Mouse (Mus musculus): ENCODE results near the gene Kcnq1.

The Kcnq1 gene

DNA sequence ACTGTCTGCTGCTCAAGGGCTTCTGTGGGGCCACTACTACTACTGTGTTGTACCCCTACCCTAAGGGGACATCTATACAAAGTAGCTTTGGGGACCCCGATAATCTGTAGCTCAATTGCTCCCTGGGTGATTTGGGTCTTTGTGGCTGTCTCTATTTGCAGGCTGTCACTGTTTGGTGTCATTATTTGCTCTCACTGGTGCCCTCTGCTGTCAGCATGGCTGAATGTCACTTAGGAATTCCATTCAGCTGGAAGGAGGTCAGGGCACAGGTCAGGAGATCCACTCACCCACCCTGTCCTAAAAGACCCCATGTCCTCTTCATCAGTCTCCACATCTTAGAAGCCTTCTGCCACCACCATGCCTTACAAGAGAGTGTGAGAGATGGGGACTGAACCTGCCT lies 32.6 kb downstream of the Kcnq1 start:
- DNase-seq (ENCODE audit: low spot score): no peak

DNA sequence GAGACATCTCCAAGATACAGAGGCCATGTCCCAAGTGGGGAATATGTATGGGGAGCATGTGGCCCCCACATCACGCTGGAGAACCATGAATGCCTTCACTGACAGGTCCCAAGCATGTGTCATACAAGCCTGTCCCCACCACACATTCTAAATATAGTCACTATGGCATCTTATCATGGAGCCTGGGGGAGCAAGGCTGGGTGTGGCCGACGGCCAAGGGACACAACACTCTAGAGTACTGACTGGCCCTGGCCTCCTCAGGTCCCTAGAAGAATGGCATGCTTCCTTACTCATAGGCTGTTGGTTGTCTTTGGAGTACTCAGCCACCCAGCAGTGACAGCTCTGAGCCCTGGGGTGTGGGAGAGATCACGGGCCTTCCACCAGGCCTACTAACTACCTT lies 33.8 kb downstream of the Kcnq1 start:
- DNase-seq (ENCODE audit: low spot score): no peak

DNA sequence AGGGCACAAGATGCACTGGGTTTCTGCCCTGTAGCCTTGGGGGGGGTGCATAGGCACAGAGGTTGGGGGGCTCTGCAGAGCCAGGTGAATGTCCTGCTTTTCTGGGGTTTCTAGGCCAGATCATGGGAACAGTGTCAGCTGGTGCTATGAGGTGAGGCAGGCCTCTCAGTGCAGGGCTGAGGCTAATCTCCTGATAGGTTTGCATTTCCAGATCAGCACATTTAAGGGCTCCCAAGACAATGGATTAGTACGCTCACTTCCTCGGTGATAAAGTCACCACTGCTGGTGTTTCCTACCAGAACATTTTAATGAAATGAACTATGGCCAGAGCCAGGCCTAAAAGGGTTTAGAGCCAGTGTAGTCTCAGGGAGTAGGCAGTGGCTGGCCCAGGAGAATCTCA lies 36.5 kb downstream of the Kcnq1 start:
- DNase-seq (ENCODE audit: low spot score): no peak

DNA sequence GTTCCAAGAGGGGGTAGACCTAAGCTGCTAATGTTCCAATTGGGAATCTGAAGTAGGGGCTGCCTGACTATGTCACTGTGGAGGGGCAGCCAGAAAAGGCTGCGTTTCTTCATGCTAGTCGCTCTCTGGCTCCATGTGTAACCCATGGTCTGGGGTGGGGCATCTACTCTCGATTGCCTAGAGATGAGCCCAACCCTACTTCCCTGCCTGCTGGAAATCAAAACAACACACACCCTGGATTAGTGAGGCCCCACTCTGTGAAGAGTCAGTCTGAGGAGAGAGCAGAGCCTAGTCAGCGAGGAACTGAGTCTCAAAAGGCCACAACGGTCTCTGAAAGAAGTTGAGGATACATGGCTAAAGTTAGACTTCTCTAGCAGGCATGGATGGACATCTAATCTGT lies 40.9 kb downstream of the Kcnq1 start:
- no peak for DNase-seq (ENCODE audit: low spot score)

DNA sequence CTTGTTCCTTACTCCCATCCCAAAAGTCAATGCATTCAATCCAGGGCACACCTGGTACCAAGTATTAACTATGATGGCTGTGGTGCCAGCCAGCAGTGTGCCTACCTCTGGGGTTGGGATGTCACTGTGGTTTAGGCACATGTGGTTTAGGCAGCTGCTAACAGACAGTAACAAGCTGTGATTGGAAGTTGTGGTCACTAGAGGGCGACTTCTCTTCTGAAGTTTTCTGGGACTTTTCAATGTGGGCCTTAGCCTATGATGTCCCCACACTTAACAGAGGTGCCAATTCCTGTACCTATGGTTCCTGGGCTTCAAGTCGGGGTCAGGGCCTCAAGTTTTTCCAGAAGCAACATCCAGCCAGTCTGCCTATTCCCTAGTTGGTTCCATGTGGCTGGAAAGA lies 45.0 kb downstream of the Kcnq1 start:
- no peak for DNase-seq (ENCODE audit: low spot score)

DNA sequence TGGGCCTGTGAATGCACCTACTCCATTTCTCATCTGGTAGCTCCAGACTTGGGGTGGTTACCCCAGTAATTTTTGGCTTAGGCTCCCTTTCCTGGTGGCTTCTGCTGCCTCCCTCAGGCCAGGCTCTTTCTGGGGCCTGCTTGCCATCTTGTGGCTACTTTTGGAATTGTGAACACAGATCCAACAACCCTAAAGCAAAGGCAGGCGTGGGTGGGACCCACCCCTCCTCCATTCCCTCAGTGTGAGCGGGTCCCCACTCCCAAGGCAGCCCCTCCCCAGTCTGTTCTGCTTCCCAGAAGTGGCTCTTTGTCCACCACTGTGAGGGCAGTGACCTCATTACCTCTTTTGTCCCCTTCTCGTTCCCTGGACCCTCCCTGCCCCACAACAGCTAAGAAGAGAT lies 46.2 kb downstream of the Kcnq1 start:
- no peak for DNase-seq (ENCODE audit: low spot score)

DNA sequence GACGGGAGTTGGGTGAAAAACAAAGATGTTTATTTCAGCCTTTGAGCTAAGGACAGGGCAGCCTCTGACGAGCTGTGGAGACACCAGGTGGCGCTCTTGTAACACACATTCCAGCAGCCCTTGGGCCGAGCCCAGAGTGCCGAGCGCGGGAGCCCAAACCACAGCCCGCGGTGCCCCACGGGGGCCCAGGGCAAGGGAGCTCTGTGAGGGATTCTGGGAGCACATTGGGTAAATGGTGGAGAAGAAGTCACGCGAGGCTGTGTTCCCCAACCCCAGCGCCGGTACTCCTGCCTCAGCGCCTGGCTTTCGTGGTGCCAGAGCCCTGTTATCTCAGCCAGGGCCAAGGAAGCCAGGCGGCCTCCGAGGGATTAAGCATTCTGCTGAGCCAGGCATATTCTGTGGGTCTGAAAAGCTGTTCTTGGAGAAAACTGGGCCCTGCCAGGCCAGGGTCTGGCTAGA lies 47.8 kb downstream of the Kcnq1 start:
- peak; percentile 66 for DNase-seq (ENCODE audit: low spot score)

DNA sequence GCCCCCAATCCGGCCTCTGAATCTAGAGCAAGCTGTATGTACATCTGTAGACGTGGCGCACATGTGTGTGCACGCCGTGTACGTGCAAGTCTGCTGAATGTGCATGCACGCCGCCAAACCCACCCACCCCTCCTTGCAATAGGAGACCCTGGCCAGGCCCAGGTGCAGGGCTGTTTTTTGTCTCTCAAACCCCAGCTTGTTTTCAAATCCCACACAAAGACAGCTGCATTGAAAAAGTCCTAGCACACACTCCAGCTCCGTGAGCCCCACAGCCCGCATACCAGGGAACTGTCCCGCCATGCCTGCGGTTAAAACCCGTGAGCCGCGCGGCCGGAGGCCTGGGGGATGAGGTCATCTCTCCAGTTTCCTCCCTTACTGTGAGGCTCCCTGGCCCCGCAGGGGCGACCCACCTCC lies 48.3 kb downstream of the Kcnq1 start:
- DNase-seq (ENCODE audit: low spot score): no peak

DNA sequence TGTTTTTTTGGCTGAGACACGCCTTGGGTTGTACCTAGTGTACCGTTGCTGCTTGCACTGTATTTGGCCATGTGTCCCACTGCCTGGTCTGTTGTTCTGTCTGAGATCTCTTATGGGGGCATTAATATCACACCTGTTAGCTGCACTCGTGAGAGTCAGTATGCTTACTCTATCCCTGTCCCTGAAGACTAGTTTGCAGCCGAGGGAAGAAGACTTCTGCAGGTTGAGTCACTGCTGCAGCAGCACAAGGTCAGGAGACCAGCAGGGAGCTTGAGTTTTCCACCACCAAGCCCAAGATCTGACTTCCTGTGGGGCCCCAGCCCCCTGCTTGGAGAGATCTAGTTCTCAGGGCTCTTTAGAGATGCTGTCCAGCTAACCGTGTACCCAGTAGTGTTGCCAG lies 49.1 kb downstream of the Kcnq1 start:
- DNase-seq (ENCODE audit: low spot score): no peak

DNA sequence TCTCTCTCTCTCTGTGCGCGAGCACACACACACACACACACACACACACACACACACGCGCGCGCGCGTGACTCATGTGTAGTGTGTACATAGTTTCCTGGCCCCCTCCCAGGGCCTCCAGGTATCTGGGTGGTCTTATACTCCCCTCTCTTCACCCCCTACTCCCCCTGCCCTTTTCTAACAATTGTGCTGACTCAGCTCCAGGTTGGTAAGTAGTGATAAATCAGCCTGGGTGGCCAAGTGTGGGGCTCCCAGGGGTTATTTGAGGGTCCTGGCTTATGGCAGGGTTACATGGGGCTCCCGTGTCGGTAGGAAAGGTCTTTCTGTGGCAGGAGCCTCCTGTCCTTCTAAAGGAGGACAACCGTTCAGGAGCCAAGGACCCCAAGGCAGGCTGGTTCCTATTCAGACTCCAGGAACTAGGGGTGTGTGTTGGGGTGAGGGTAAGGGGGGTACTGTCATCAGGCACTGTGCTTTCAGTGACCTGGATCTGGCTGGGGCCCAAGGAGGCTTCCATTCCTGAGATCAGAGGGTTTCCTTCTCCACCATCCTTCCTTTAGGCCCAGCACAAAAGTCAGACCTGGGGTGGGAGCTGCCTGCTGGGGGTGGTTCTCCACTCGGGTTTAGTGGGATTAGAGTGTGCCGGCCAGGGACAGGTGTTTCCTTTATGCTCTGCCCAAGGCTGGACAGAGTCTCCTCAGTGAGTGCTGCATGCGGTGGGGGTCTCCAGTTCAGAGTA lies 52.7 kb downstream of the Kcnq1 start:
- no peak for DNase-seq (ENCODE audit: low spot score)

DNA sequence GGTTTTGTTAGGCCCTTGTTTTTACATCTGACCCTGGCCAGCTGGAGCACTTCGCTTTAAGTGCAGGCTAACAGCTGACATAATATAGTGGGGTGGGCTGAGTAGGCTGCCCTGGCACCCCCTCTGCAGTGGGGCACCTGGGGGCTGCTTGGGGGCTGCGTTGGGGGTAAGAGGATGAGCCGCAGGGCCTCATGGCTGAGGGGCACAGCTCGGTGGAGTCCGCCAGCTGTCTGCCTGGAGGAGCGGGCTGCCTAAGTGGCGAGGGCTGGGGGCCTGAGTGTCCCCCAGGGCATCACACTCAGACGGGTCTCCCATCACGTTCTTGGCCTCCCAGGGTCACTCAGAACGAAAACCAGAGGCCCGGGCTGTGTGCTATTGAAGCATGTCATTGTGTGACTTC lies 53.3 kb downstream of the Kcnq1 start:
- DNase-seq (ENCODE audit: low spot score): no peak

DNA sequence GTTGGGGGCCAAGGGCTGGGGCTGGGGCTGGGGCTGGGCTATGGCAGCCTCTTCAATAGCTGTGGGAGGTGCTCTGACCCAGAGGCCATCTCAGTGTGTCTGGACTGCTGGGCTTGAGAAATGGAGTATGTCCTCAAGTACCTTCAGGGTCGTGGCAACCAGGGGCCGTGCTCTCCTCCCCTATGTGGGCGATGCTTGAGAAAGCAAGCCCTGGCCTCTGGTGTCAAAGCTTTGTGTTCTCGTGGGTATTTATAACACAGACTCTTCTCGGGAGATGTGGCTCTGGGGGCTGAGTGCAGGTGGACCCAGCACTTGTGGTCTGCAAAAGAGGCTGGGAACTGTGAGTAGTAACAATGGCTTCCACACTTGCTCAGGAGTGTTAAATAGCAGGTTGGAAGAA lies 53.9 kb downstream of the Kcnq1 start:
- no peak for DNase-seq (ENCODE audit: low spot score)

DNA sequence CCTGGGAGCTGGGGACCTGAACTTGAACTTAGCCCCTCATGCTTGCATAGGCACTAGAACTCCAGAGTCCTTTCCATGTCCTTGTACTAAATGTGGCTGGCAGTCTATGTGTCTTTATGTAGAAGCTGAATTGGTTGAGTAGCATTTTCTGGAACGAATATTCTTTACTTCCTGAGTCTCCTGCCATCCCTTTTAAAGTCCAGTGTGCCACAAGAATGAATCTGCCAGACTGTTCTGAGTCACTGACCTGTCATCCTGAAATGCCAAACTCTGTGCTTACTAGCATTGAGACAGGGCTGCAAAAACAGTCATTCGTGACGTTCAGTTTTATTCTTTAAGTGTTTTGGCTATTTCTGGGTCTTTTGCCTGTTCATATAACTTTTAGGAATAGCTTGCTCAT lies 55.9 kb downstream of the Kcnq1 start:
- no peak for DNase-seq (ENCODE audit: low spot score)

DNA sequence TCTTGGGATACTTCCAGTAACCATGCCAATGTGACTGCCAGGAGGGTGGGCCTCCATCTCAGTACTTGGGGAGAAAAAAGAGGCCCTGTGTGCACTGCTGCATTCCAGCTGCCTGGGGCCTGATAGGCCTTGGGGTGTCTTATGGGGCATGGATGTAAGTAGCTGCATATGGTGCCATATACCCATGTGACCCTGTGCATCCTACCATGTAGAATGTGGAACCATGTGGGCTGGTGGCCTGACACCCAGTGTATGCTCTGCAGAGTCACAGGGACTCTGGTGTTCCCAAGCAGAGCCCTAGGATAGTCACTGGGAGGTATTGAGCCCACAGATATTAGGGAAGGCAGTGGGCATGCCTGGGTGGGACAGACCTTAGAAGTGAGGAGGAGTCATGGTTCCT lies 57.9 kb downstream of the Kcnq1 start:
- no peak for DNase-seq (ENCODE audit: low spot score)

DNA sequence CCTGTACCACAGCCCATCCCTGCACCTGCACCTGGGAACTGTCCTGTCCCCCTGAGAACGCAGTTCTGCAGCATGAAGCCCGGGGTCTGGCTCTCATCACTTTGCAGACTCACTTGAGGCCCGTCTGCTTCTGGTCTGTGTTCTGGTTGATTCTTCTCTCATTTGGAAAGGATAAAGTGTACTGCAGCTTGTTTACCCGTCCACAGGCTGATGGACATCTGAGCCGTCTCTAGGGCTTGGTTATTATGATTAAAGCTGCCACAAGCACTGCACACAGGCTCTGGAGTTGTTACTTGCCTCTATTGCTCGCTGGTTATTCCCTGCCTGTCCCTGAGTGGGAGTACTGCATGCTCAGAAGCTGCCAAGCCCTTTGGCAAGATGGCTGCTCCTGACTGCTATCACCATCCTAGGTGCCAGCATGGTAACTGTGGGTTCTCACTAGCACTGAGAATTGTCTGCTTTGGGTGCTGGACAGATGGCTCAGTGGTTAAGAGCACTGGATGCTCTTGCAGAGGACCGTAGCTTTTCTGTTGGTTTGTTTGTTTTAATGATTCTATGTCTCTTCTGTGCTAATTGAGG lies 59.6 kb downstream of the Kcnq1 start:
- DNase-seq (ENCODE audit: low spot score): no peak

DNA sequence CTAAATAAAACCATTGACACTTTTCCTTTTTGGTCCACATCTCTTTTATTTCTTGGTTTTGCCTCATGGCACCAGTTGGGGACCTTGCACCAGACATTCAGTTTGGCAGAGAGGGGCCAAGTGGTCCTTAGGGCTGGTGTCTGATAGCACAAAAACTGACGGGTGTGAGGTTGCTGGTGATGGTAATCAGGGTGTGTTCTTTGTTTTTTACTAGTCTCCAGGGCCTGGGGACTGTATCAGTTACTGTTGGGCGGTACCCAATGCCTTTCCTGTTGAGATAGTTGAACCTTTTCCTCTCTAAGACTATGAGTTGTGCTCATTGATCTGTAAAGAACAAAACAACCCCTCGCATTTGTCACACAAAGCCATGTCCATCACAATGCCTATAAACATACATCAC lies 61.1 kb downstream of the Kcnq1 start:
- no peak for DNase-seq (ENCODE audit: low spot score)

DNA sequence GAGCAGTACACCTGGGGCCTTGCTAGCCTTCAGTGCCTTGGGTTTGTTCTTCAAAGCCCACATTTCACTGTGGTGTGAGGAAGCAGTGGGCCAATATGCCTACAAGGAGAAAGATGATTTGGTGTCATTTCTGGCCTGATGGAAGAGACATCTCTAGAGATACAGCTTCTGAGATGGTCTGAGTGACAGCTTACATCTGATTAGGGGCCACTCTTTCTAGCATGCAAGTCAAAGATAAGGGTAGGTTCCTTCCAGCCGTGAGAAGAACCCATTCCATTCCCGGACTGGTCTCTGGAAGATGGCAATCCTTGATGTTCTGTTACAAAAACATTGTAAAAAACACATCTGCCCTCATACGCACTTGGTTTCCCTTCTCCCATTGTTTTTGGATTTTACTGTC lies 63.2 kb downstream of the Kcnq1 start:
- DNase-seq (ENCODE audit: low spot score): no peak

DNA sequence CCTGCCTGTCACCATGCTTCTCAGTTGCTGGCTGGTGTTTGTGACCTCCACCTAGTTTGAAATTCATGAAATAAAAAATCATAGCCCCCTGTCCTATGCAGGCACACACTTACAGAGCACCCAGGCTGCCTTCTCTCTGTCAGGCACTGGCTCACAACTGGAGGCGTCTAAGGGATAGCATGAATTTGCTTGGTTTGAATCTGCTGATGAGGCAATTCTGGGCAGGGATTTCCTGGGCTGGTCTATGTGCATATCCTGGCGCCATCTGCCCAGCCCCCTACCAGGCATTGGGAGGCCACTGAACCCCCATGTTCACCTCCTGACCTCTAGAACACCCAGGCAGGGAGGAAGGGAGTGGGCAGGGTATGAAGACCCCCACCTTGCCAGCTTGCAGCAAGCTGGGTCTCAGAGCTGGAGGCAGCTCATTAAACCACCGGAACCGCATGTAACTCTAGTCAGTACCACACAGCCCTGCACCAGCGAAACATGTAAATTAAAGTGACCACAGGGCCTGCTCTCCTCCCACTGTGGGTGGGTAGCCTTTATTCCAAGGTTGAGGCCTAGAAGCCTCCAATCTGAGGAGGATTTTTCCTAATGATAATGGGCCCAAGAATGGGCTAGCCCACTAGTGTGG lies 66.9 kb downstream of the Kcnq1 start:
- no peak for DNase-seq (ENCODE audit: low spot score)

DNA sequence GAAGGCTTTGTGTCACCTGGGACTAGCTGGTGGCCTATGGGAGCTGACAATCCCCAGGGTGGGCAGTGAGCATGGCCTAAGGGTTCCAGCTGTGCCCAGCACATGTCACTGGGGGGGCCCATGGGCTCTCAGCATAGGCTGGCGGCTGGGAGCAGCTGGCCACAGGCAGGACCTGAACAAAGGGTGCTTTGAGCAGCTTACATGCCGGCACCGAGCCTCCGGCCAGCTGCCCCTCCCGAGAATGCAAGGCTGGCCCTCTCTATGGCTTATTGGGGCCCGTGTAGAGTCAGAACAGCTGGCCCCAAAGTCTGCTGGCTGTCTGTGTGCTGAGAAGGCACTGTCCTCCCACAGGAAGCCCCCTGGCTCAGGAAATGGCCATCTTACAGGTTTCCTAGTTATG lies 68.5 kb downstream of the Kcnq1 start:
- DNase-seq (ENCODE audit: low spot score): no peak

DNA sequence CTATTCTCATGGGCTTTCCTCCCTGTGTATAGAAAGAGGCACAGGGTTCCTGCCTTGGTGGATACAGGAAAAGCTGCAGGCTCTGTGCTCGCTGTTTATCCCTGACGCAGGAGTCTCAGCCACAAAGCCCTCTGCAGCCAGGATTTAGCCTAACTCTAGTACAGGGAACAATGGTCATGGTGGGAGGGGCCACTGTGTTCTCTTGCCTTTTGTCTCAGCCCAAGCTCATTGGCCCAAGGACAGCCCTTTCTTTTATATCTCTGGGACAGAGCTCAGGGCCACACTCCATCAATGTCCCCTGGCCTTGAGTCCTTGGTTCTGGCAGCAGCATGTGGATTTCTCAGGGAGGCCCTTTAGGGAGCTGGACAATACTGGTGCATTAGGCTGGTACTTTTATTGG lies 72.7 kb downstream of the Kcnq1 start:
- no peak for DNase-seq (ENCODE audit: low spot score)

DNA sequence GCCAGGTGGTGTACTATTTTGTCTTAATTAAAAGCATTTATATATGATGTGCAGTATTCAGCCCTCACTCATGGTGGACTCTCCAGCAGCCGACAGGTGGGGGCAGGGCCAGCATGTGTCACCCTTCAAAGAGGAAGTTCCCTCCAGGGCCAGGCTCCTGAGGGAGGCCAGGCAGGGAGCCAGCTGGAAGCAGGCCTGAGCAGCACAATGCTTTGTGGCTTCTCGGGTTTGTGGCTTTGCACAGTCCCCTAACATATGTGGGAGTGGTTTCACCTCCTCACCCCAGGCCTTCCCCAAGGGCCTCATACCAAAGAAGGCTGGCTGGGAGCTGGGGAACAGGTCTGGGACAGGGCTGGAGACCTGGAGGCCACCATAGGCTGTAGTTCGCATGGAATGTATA lies 74.6 kb downstream of the Kcnq1 start:
- DNase-seq (ENCODE audit: low spot score): no peak

DNA sequence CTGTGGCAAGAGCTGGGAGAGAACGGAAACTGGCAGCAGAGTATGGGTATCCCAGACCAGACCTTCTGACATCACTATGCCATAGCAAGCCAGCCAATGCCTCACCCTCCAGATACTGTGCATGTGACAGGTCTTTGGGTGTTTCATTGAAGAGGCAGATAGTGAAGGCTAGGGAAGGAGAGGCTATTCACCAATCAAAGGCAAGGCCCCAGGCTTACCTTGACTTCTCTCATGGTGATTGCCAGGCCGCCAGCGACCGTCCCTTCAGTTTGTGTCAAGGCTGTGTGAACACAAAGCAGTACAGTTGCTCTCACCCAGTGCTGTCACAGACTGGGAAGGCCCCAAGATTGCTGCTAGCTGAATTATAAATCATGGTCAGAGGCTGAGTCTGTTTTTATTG lies 75.1 kb downstream of the Kcnq1 start:
- no peak for DNase-seq (ENCODE audit: low spot score)

DNA sequence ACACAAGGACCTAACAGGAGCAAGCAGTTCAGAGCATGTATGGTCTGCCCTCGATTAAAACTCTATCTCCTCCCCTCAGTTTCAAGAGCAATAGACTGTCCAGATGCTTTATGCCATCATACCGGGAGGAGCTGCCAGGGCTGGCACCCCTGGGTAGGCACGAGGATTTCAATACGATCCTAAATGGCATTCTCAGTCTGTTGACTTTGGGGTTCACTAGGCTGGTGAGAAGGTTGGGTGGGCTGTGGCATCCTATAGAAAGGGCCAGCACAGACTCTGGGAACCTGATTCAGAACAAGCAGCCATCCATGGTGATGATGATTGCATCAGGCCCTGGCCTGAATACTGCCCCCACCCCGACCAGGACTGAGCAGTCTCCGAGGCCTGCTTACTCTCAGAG lies 79.3 kb downstream of the Kcnq1 start:
- no peak for DNase-seq (ENCODE audit: low spot score)

DNA sequence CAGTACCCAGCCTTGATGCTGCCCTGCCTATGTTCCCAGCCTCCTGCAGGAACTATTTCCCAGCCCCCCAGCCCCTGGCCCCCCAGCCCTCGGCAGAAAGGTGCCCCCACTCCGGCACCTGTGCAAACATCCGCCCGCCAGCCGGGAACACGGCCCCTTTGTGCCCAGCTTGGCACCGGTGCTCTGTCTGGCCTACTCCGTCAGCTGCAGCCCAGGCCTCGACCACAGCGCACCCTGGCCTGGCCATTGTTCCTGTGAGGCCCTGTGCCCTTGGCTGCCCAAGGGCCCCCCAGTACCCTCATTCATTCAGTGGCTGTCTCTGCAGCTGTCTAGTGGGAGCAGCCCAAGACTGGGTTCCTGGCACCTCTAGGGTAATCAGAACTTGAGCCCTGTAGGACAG lies 80.2 kb downstream of the Kcnq1 start:
- DNase-seq (ENCODE audit: low spot score): no peak
